Mouse (Mus musculus) urinary bladder, postnatal 14 days (tissue): Measurements from ENCODE around the gene Cdk5rap1.

Experiments used
- DNase-seq: peaks from one replicate; pipeline ENCODE4 v3.0.0; 2021; ENCODE audit warnings: low spot score

Cdk5rap1 gene

GRCm38 (mm10) chr2:154372842-154373500 lies at the start of gene Cdk5rap1:
Gene Cdk5rap1 (minus strand): TSS chr2:154373010.
- DNase-seq, result no peak

- DNase-seq, result no peak
Measured at GRCm38 (mm10) chr2:154422181-154422580, 49.4 kb upstream of the Cdk5rap1 start.

GRCm38 (mm10) chr2:154420942-154421731 lies 48.3 kb upstream of the Cdk5rap1 start:
- no peak for DNase-seq

GRCm38 (mm10) chr2:154419631-154420515 lies 47.1 kb upstream of the Cdk5rap1 start:
- DNase-seq, result no peak

GRCm38 (mm10) chr2:154418001-154418400 lies 45.2 kb upstream of the Cdk5rap1 start:
- no peak for DNase-seq

- peak; percentile 82 for DNase-seq
Measured at GRCm38 (mm10) chr2:154417107-154417506, 44.3 kb upstream of the Cdk5rap1 start.

- peak; percentile 36 for DNase-seq
Measured at GRCm38 (mm10) chr2:154412018-154412666, 39.3 kb upstream of the Cdk5rap1 start.

GRCm38 (mm10) chr2:154410355-154410754 lies 37.5 kb upstream of the Cdk5rap1 start:
- peak; percentile 32 for DNase-seq

- DNase-seq, result peak; percentile 85
Measured at GRCm38 (mm10) chr2:154407643-154408445, 35.0 kb upstream of the Cdk5rap1 start, which contains the start of gene Snta1. Gene Snta1 (minus strand): TSS chr2:154408099.

GRCm38 (mm10) chr2:154407063-154407642 lies 34.3 kb upstream of the Cdk5rap1 start:
- no peak for DNase-seq

GRCm38 (mm10) chr2:154405447-154405994 lies 32.7 kb upstream of the Cdk5rap1 start:
- DNase-seq, result no peak

- DNase-seq, result peak; percentile 58
Measured at GRCm38 (mm10) chr2:154402811-154403210, 30.0 kb upstream of the Cdk5rap1 start.

- no peak for DNase-seq
Measured at GRCm38 (mm10) chr2:154401976-154402375, 29.2 kb upstream of the Cdk5rap1 start.

GRCm38 (mm10) chr2:154399325-154399724 lies 26.5 kb upstream of the Cdk5rap1 start:
- no peak for DNase-seq

- DNase-seq, result no peak
Measured at GRCm38 (mm10) chr2:154398267-154398666, 25.5 kb upstream of the Cdk5rap1 start.

GRCm38 (mm10) chr2:154396529-154396928 lies 23.7 kb upstream of the Cdk5rap1 start:
- DNase-seq, result no peak

- no peak for DNase-seq
Measured at GRCm38 (mm10) chr2:154394602-154395001, 21.8 kb upstream of the Cdk5rap1 start.

- peak; percentile 87 for DNase-seq
Measured at GRCm38 (mm10) chr2:154390180-154390964, 17.6 kb upstream of the Cdk5rap1 start.

GRCm38 (mm10) chr2:154379103-154379502 lies 6.3 kb upstream of the Cdk5rap1 start:
- no peak for DNase-seq
